Mouse (Mus musculus) gastrocnemius, adult 2 months (tissue): ENCODE data around the gene Tprkb. TPM values are rescaled to one million over a fixed set of nuclear protein-coding genes. Genes with fewer than 3 reads are reported as not detected.

Experiments used
- DNase-seq: peaks from one replicate; pipeline ENCODE4 v3.0.0; 2022
- H3K27ac ChIP-seq: fragments of 200-600 bp; 2 replicates; pipeline ENCODE4 v1.8.1; 2022; ENCODE audit warnings: mild to moderate bottlenecking
- H3K4me3 ChIP-seq: fragments of 200-600 bp; 2 replicates; pipeline ENCODE4 v1.8.1; 2022; ENCODE audit warnings: mild to moderate bottlenecking, moderate library complexity
- CTCF ChIP-seq: fragments of 200-600 bp; IDR thresholded peaks from 2 replicates; pipeline ENCODE4 v1.8.1; 2022; ENCODE audit warnings: antibody characterized with exemption, mild to moderate bottlenecking, moderate library complexity
- intact Hi-C: fragments of 180-260 bp; cut with DNase I; formaldehyde crosslinking; loops from one replicate; pipeline ENCODE4 v1.15.1; 2025
- total RNA-seq, 2 experiments: library from RNA; stranded (reverse); gene quantifications; 2 replicates each; pipeline ENCODE4 v1.2.3; 2021

Gene Tprkb
- total RNA-seq, 2 experiments from 2014 or later: 17.0 to 18.7 TPM

GRCm38 (mm10) chr6:85919401-85919800, 7.7 kb downstream of the Tprkb start:
- no peak for TF ChIP-seq CTCF
- DNase-seq: no peak
- Histone ChIP-seq H3K4me3 (no peak overlapping the region), H3K27ac (no peak overlapping the region)
- intact Hi-C loops: loop anchor here (10.0 kb wide), 1 partner anchor 335 kb away; the partner anchor contains the start of gene Alms1

DNA sequence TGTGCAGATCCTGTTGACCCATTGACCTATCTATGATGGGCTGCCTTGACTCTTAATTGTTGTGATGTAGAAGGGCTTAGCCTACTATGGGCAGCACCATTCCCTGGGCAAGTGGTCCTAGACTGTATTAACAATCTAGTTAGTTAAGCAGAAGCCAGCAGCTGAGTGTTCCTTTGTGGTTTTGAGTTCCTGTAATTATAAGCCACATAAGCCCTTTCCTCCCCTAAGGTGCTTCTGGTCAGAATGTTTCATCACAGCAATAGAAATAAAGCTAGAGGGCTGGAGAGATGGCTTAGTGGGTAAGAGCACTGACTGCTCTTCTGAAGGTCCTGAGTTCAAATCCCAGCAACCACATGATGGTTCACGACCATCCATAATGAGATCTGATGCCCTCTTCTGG, 12.0 kb downstream of the Tprkb start:
- no peak for DNase-seq
- TF ChIP-seq CTCF: no peak
- Histone ChIP-seq H3K27ac (no peak overlapping the region), H3K4me3 (no peak overlapping the region)
- intact Hi-C loops: no loop called here

DNA sequence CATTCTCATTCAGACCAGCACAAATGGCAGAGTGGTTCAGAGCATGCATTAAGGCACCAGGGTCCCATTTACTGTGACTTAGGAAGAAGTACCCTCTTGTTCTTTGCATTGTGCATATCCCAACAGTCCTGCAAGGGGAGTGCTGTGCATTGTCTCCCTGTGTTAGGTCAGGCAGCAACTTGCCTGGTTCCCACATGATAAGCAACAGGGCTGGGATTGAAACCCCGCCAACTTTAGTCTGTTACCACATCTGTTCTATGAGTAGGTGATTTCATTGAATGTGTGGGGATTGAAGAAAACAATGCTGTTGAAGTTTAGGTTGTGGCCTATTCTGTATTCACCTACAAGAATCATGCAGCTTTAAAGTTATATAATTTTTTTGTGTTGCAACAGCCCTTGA, 15.0 kb downstream of the Tprkb start:
- no peak for TF ChIP-seq CTCF
- Histone ChIP-seq H3K4me3 (no peak overlapping the region), H3K27ac (no peak overlapping the region)
- no peak for DNase-seq
- intact Hi-C loops: no loop called here

GRCm38 (mm10) chr6:85927476-85928464, 16.1 kb downstream of the Tprkb start:
- intact Hi-C loops: no loop called here
- TF ChIP-seq CTCF: no peak
- no peak for DNase-seq
- Histone ChIP-seq H3K4me3 (no peak overlapping the region), H3K27ac (no peak overlapping the region)

DNA sequence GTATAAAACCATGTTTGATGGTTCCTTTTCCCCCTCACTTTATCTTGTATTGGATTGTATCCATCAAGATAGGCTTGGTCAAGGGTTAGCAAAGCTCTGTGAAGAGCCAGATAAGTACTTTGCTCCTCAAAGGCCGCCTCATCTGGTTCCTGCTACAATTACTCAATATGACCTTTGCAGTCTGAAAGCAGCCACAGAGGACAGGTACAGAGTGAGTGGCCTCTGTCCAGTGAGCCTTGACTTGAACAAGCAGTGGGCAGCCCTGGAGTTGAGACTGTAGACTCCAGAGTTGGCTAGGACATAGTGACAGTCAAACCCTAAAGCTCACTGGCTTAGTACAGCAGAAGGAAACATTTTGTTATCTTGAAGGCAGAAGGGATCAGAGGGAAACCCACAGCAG, 17.6 kb downstream of the Tprkb start:
- no peak for DNase-seq
- Histone ChIP-seq H3K4me3 (no peak overlapping the region), H3K27ac (no peak overlapping the region)
- TF ChIP-seq CTCF: no peak
- intact Hi-C loops: no loop called here

DNA sequence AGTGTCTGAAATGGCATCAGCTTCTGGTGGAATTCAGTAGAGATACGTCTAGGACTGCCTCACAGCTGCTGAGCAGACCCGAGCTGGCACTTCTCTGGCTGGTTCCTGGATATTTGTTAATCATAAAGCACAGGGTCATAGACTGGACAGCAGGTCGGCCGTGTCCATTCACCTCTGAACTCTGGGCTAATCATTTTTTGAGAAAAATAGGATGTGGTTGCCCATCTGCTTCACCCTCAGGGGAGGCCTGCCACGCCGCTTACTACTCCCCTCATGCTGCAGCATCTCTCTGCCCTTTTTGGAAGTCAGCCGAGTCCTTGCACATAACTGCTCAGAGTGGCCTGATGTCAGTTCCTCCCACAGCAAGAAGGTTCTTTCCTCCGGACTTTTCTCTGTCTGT, 22.4 kb downstream of the Tprkb start:
- DNase-seq: no peak
- intact Hi-C loops: no loop called here
- no peak overlapping the region for H3K27ac ChIP-seq
- H3K4me3 ChIP-seq: no peak overlapping the region
- no peak for TF ChIP-seq CTCF

DNA sequence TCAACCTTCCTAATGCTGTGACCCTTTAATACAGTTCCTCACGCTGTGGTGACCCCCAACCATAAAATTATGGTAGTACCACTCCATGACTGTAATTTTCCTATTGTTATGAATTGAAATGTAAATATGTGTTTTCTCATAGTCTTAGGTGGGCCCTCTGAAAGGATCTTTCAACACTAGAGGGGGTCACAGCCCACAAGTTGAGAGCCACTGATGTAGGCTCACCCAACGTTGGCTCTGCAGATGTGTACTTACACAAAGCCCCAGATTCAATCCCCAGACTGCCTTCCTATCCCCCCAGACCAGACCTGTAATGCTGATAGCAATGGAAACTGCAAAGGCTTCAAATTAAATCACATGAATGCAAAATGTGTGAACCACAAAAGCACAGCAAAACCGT, 24.0 kb downstream of the Tprkb start:
- H3K4me3 ChIP-seq: no peak overlapping the region
- no peak overlapping the region for H3K27ac ChIP-seq
- intact Hi-C loops: loop anchor here (5.0 kb wide), 1 partner anchor 72 kb away; no protein-coding TSS in a partner anchor
- no peak for DNase-seq
- peak; percentile 1; the same call in 1 of the 2 replicates for TF ChIP-seq CTCF

- H3K27ac ChIP-seq: peak overlapping the region; percentile 93
- DNase-seq: peak; percentile 91
- H3K4me3 ChIP-seq: peak overlapping the region; percentile 85
- TF ChIP-seq CTCF: peak; percentile 74
- intact Hi-C loops: loop anchor here (1.0 to 5.0 kb wide), 2 partner anchors 25 to 71 kb away; partner anchors contain the start of gene Dusp11
Measured at GRCm38 (mm10) chr6:85936508-85937465, 25.1 kb downstream of the Tprkb start.

GRCm38 (mm10) chr6:85938701-85939100, 27.0 kb downstream of the Tprkb start:
- no peak for DNase-seq
- intact Hi-C loops: loop anchor here (5.0 kb wide), 1 partner anchor 69 kb away; no protein-coding TSS in a partner anchor
- TF ChIP-seq CTCF: no peak
- Histone ChIP-seq H3K4me3 (no peak overlapping the region), H3K27ac (no peak overlapping the region)

GRCm38 (mm10) chr6:85942469-85942868, 30.8 kb downstream of the Tprkb start:
- TF ChIP-seq CTCF: no peak
- H3K27ac ChIP-seq: no peak overlapping the region
- no peak overlapping the region for H3K4me3 ChIP-seq
- DNase-seq: no peak
- intact Hi-C loops: no loop called here

DNA sequence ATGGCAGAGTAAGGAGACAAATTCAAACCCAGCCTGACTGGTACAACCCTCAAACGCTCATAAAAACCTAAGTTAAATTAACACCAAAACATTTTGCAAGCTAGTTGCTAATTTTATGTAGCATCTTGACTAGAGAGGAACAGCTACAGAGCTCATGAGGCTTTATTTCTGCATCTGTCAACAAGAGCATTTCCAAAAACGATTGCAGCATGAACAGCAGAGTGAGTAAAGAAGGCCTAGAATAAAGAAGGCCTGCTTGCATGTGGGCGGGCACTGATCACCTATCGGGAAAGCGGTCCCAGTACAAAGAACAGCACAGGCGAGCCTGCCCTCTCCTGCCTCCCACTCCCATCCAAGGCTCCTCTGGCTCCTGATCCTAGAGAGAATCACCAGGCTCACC, 36.9 kb downstream of the Tprkb start:
- no peak overlapping the region for H3K4me3 ChIP-seq
- no peak for TF ChIP-seq CTCF
- no peak overlapping the region for H3K27ac ChIP-seq
- intact Hi-C loops: no loop called here
- DNase-seq: no peak

GRCm38 (mm10) chr6:85957581-85957980, 45.9 kb downstream of the Tprkb start:
- no peak for DNase-seq
- no peak for TF ChIP-seq CTCF
- intact Hi-C loops: no loop called here
- Histone ChIP-seq H3K4me3 (no peak overlapping the region), H3K27ac (no peak overlapping the region)
